Mouse (Mus musculus): ENCODE data around the gene Bmpr1b. TPM values are rescaled to one million over a fixed set of nuclear protein-coding genes. Genes with fewer than 3 reads are reported as not detected.

Bmpr1b gene
- total RNA-seq, 2 experiments from 2014 or later: 10.8 to 11.6 TPM

DNA sequence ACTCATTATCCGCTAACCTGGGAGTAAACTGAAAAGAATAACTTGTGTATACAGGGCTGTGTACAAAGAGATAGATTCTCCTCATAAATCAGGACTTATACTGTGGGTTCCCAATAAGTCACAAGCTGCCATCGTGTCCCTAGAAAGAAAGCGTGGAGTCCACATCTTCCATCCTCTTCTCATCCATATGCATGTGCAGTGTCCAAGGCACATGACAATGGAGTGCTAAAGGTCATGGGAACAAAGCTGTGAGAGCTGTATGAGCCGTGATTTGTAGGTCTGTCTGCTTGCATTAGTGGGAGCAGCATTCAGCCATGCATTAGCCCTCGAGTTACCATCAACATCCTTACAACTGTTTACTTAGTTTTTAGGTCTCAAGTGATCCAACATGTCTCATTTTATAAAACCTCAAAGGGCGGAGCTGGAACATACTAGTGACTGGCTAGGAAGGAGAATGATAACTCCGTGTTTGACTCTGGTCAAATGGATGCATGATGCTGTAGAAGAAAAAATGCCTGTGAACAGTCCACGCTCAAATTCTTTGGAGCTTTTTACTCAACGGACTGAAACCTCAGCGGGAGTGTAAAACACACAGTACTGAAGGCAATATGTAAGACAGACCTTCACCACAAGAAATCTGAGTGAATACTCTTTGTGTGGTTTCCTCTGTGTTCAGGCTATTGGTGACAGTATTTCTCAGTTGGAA is 296.7 kb downstream of the Bmpr1b start:
- no peak for DNase-seq (ENCODE audit: extremely low spot score in 1 of 2, low spot score in 2 of 2)
- intact Hi-C loops (cut with DNase I): no loop called here

DNA sequence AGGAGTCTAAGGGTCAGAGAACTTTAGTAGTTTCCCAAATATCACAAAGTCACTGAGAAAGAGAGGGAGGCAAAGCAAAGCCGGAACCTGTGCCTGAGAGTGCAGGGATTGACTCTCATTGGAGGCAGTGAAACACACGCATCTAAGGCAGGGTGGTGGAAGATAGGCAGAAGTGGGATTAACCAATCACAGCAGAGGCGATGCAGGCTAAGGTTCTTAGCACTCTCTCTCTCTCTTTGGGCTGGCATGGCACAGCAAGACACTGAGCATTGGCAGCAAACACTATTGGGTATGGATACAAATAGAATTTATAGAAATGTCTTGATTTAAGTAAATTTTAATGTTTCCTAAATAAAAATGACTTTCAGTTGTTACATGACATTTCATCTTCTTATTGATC is 297.4 kb downstream of the Bmpr1b start:
- intact Hi-C loops (cut with DNase I): no loop called here
- DNase-seq (ENCODE audit: extremely low spot score in 1 of 2, low spot score in 2 of 2): no peak

GRCm38 (mm10) chr3:141862816-141863461 is 306.3 kb downstream of the Bmpr1b start:
- intact Hi-C loops (cut with DNase I): loop anchor here (2.0 to 10.0 kb wide), 2 partner anchors 412 to 612 kb away; no protein-coding TSS in a partner anchor
- DNase-seq (ENCODE audit: extremely low spot score in 1 of 2, low spot score in 2 of 2): peak; percentile 40 to 53

- intact Hi-C loops (cut with DNase I): no loop called here
- DNase-seq (ENCODE audit: extremely low spot score in 1 of 2, low spot score in 2 of 2): no peak
These were observed 312.1 kb downstream of the Bmpr1b start for GRCm38 (mm10) chr3:141857123-141857522.

DNA sequence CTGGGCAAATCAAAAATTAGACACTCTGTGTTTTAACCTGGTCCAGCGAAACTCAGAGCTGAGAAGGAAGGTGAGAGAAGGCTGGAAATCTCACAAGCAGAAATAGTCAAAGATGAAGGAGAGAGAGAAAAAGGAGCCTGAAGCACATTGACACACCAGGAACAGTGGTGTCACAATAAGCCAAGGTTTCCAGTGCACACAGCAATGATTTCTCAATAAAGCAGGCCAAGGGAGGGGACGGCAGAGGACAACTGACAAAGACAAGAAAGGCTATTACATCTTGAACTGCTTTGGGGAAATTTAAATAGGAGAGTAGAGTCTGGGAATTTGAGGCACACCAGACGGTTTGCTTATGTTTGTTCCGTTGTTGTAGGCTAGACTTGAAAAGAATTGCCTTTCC is 314.9 kb downstream of the Bmpr1b start:
- DNase-seq (ENCODE audit: extremely low spot score in 1 of 2, low spot score in 2 of 2): no peak
- intact Hi-C loops (cut with DNase I): no loop called here

- DNase-seq (ENCODE audit: extremely low spot score in 1 of 2, low spot score in 2 of 2): no peak
- intact Hi-C loops (cut with DNase I): no loop called here
These were observed 319.1 kb downstream of the Bmpr1b start for GRCm38 (mm10) chr3:141850141-141850540.

GRCm38 (mm10) chr3:141849206-141849605 is 320.0 kb downstream of the Bmpr1b start:
- no peak for DNase-seq (ENCODE audit: extremely low spot score in 1 of 2, low spot score in 2 of 2)
- intact Hi-C loops (cut with DNase I): no loop called here

- peak in 1 of 2 experiments; percentile 40 for DNase-seq (ENCODE audit: extremely low spot score in 1 of 2, low spot score in 2 of 2)
- intact Hi-C loops (cut with DNase I): no loop called here
These were observed 330.4 kb downstream of the Bmpr1b start for GRCm38 (mm10) chr3:141838864-141839263.

- intact Hi-C loops (cut with DNase I): loop anchor here (2.0 kb wide), 1 partner anchor 366 kb away; the partner anchor contains the start of gene Unc5c
- peak; percentile 61 to 66 for DNase-seq (ENCODE audit: extremely low spot score in 1 of 2, low spot score in 2 of 2)
These were observed 338.1 kb downstream of the Bmpr1b start for GRCm38 (mm10) chr3:141831135-141831534.

GRCm38 (mm10) chr3:141828301-141828700 is 340.9 kb downstream of the Bmpr1b start:
- intact Hi-C loops (cut with DNase I): no loop called here
- DNase-seq (ENCODE audit: extremely low spot score in 1 of 2, low spot score in 2 of 2): no peak

GRCm38 (mm10) chr3:141819331-141819941 is 349.8 kb downstream of the Bmpr1b start:
- DNase-seq (ENCODE audit: extremely low spot score in 1 of 2, low spot score in 2 of 2): peak; percentile 23 to 46
- intact Hi-C loops (cut with DNase I): no loop called here

GRCm38 (mm10) chr3:141818615-141819312 is 350.5 kb downstream of the Bmpr1b start:
- intact Hi-C loops (cut with DNase I): no loop called here
- DNase-seq (ENCODE audit: extremely low spot score in 1 of 2, low spot score in 2 of 2): no peak

DNA sequence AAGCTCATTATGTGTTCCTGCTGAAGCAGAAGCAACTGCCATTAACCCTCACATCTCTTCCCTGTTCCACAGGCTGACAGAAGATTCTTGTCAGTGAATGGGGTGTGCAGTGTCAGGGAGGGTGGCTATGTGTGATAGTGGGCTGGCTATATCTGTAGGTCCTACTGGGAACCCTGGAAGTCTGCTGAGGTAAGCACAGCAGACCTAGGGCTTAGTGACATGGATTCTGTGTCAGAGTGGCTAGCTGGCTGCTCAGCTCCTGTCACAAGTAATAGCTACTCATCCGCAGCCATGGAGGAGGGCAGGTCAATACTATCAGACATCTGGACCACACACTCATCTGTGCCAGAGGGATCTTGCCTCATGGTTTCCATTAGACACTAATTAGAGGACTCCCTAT is 354.4 kb downstream of the Bmpr1b start:
- DNase-seq (ENCODE audit: extremely low spot score in 1 of 2, low spot score in 2 of 2): no peak
- intact Hi-C loops (cut with DNase I): no loop called here

- intact Hi-C loops (cut with DNase I): no loop called here
- DNase-seq (ENCODE audit: extremely low spot score in 1 of 2, low spot score in 2 of 2): no peak
These were observed 357.9 kb downstream of the Bmpr1b start for GRCm38 (mm10) chr3:141811348-141811747.

- no peak for DNase-seq (ENCODE audit: extremely low spot score in 1 of 2, low spot score in 2 of 2)
- intact Hi-C loops (cut with DNase I): no loop called here
These were observed 358.3 kb downstream of the Bmpr1b start for GRCm38 (mm10) chr3:141810944-141811343.

- DNase-seq (ENCODE audit: extremely low spot score in 1 of 2, low spot score in 2 of 2): no peak
- intact Hi-C loops (cut with DNase I): no loop called here
These were observed 359.6 kb downstream of the Bmpr1b start for GRCm38 (mm10) chr3:141809581-141809980.

DNA sequence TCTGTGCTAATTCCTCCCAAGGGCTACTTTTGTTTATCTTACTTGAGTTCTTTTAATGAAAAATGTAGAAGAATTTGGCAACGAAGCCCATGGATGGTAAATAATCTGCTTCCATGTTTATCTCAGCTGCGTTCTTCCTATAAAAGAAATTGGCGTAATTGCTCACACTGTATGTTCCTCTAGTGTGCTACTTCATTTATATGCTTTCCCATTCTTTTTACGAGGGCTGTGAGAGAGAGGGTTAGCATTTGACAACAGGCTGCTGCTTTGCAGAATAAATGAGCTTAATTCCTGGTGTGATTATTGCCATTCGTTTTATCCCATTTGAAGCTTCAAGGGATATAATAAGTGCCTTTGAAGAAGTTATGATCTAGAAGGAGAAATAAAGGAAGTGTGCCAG is 365.1 kb downstream of the Bmpr1b start:
- no peak for DNase-seq (ENCODE audit: extremely low spot score in 1 of 2, low spot score in 2 of 2)

DNA sequence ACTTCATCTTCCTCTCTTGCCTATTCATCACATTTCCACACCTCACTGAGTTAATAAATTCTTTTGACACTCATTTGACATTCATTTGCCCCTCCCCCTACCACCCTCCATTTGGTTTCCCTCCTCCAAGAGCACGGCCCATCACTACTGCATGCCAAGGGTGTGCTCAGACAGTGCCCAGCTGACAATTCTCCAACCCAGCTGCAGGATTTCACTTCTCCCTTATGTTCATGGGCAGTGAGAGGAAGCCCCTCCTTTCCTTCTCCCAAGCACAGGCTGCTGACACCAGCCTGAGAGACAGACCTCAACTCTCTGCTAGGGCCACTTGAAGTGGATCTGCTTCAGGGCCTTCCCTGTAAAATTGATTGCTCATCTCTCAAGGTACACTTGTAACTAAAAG is 371.4 kb downstream of the Bmpr1b start:
- intact Hi-C loops (cut with DNase I): no loop called here
- no peak for DNase-seq (ENCODE audit: extremely low spot score in 1 of 2, low spot score in 2 of 2)

More for the DNA sequence above, 365.1 kb downstream of the Bmpr1b start:
- intact Hi-C loops (cut with DNase I): no loop called here

GRCm38 (mm10) chr3:141797372-141797771 is 371.9 kb downstream of the Bmpr1b start:
- DNase-seq (ENCODE audit: extremely low spot score in 1 of 2, low spot score in 2 of 2): no peak
- intact Hi-C loops (cut with DNase I): no loop called here

Measured in left cerebral cortex, postnatal 10 days (tissue).